Mouse (Mus musculus) embryonic stem cell, embryonic (primary cell): ENCODE results near the gene Gm34653.

Experiments used
- CTCF ChIA-PET, 4 experiments: fragments of 300-600 bp in 2 of 4; fragments of 350-600 bp in 2 of 4; sonication (Branson Sonifier 250); formaldehyde crosslinking; loops; one replicate each; lab custom pipeline; 2022; ENCODE audit warnings: inconsistent platforms in 2 of 4; lab: Charles Lee
- POLR2A ChIA-PET, 4 experiments: fragments of 300-600 bp in 2 of 4; fragments of 350-600 bp in 2 of 4; sonication (Branson Sonifier 250); formaldehyde crosslinking; loops; one replicate each; lab custom pipeline; 2022; ENCODE audit warnings: antibody characterized with exemption in 4 of 4, inconsistent platforms in 1 of 4; lab: Charles Lee

Gm34653 gene

GRCm38 (mm10) chr2:34840143-34840542 lies 7.3 kb downstream of the Gm34653 start:
- CTCF ChIA-PET, result interaction anchor here (0.6 to 1.6 kb wide), 8 partner anchors 11 to 896 kb away, joined by 3 to 8 read pairs (median 3); partner anchors contain the start of genes Fbxw2 (in 1 of the 4) and Traf1 (in 1 of the 4)
- POLR2A ChIA-PET, result interaction anchor here in 3 of 4 experiments (0.9 to 1.6 kb wide), 6 partner anchors 41 to 292 kb away, joined by 3 to 8 read pairs (median 4); partner anchors contain the start of genes Cntrl (in 2 of the 3), Hspa5 (in 1 of the 3) and Rabepk (in 1 of the 3)

GRCm38 (mm10) chr2:34841706-34842105 lies 8.9 kb downstream of the Gm34653 start:
- POLR2A ChIA-PET, result interaction anchor here in 3 of 4 experiments (0.7 to 2.3 kb wide), 8 partner anchors 14 to 87 kb away, joined by 3 to 7 read pairs (median 4); partner anchors contain the start of gene Hspa5 (in 2 of the 3)
- CTCF ChIA-PET, result interaction anchor here in 3 of 4 experiments (0.6 to 1.6 kb wide), 7 partner anchors 13 to 267 kb away, joined by 3 to 6 read pairs (median 3); partner anchors contain the start of gene Cntrl (in 1 of the 3)

GRCm38 (mm10) chr2:34843211-34843939 lies 10.6 kb downstream of the Gm34653 start:
- POLR2A ChIA-PET, result interaction anchor here (0.6 to 3.5 kb wide), 17 partner anchors 8 to 265 kb away, joined by 3 to 18 read pairs (median 4); partner anchors contain the start of genes Hspa5 (in 3 of the 4), Cntrl (in 1 of the 4) and Fbxw2 (in 1 of the 4)
- CTCF ChIA-PET, result interaction anchor here in 2 of 4 experiments (0.6 to 1.3 kb wide), 3 partner anchors 12 to 38 kb away, joined by 3 to 4 read pairs (median 4); no protein-coding TSS in a partner anchor

GRCm38 (mm10) chr2:34847702-34848101 lies 14.9 kb downstream of the Gm34653 start:
- POLR2A ChIA-PET, result interaction anchor here in 2 of 4 experiments (1.2 to 2.4 kb wide), 4 partner anchors 8 to 76 kb away, joined by 3 to 10 read pairs (median 5); partner anchors contain the start of gene Hspa5 (in 1 of the 2)
- CTCF ChIA-PET, result interaction anchor here in 1 of 4 experiments (0.6 to 1.7 kb wide), 2 partner anchors 12 to 64 kb away, joined by 3 read pairs; no protein-coding TSS in a partner anchor

- ChIA-PET CTCF (interaction anchor here (0.5 to 2.2 kb wide), 14 partner anchors 12 to 542 kb away, joined by 3 to 8 read pairs (median 4); partner anchors contain the start of gene Fbxw2 (in 1 of the 4)), POLR2A (interaction anchor here in 3 of 4 experiments (0.8 to 3.4 kb wide), 17 partner anchors 8 to 84 kb away, joined by 3 to 23 read pairs (median 4); partner anchors contain the start of genes Cutal (in 1 of the 3), Hspa5 (in 1 of the 3) and Psmd5 (in 1 of the 3))
Observed at GRCm38 (mm10) chr2:34855265-34855664, 22.5 kb downstream of the Gm34653 start.

- POLR2A ChIA-PET, result interaction anchor here in 1 of 4 experiments (1.3 to 3.4 kb wide), 2 partner anchors 8 to 13 kb away, joined by 5 to 23 read pairs; no protein-coding TSS in a partner anchor
Observed at GRCm38 (mm10) chr2:34857728-34858127, 24.9 kb downstream of the Gm34653 start.

GRCm38 (mm10) chr2:34869680-34870079 lies 36.9 kb downstream of the Gm34653 start:
- ChIA-PET POLR2A (interaction anchor here in 3 of 4 experiments (0.6 to 5.0 kb wide), 35 partner anchors 9 to 1379 kb away, joined by 3 to 40 read pairs (median 6); partner anchors contain the start of genes Fbxw2 (in 2 of the 3), Rabepk (in 2 of the 3), AI182371 (in 1 of the 3) and Cntrl (in 1 of the 3)), CTCF (interaction anchor here in 2 of 4 experiments (0.6 to 2.2 kb wide), 2 partner anchors 21 to 28 kb away, joined by 4 to 5 read pairs; no protein-coding TSS in a partner anchor)

More at GRCm38 (mm10) chr2:34857728-34858127, 24.9 kb downstream of the Gm34653 start:
- CTCF ChIA-PET, result no interaction called here

- ChIA-PET CTCF (interaction anchor here in 2 of 4 experiments (0.6 to 2.2 kb wide), 3 partner anchors 27 to 503 kb away, joined by 3 to 5 read pairs (median 3); no protein-coding TSS in a partner anchor), POLR2A (interaction anchor here (0.5 to 5.0 kb wide), 77 partner anchors 8 to 1380 kb away, joined by 3 to 40 read pairs (median 4); partner anchors contain the start of genes Fbxw2 (in 3 of the 4), Cntrl (in 2 of the 4), Gm34653 (in 2 of the 4) and Hspa5 (in 2 of the 4))
Observed at GRCm38 (mm10) chr2:34870520-34871474, 38.0 kb downstream of the Gm34653 start.

GRCm38 (mm10) chr2:34874271-34874670 lies 41.5 kb downstream of the Gm34653 start, which contains the start of gene Cutal:
TSS of gene Cutal (plus strand) at chr2:34874396.
- CTCF ChIA-PET, result interaction anchor here in 1 of 4 experiments (0.7 kb wide), 1 partner anchor 23 kb away, joined by 4 read pairs; no protein-coding TSS in a partner anchor
- POLR2A ChIA-PET, result interaction anchor here in 3 of 4 experiments (0.5 to 2.2 kb wide), 11 partner anchors 10 to 1292 kb away, joined by 3 to 7 read pairs (median 3); partner anchors contain the start of gene Rabepk (in 1 of the 3)

GRCm38 (mm10) chr2:34874816-34875345 lies 42.1 kb downstream of the Gm34653 start, which contains the start of gene Psmd5:
TSS of gene Psmd5 (minus strand) at chr2:34874968.
- ChIA-PET POLR2A (interaction anchor here in 3 of 4 experiments (0.5 to 2.2 kb wide), 12 partner anchors 9 to 1293 kb away, joined by 3 to 7 read pairs (median 3); partner anchors contain the start of gene Rabepk (in 1 of the 3)), CTCF (interaction anchor here in 2 of 4 experiments (0.5 to 0.7 kb wide), 3 partner anchors 10 to 248 kb away, joined by 3 to 4 read pairs (median 4); no protein-coding TSS in a partner anchor)

- ChIA-PET CTCF (interaction anchor here in 2 of 4 experiments (0.8 to 1.5 kb wide), 2 partner anchors 18 to 20 kb away, joined by 3 to 4 read pairs; no protein-coding TSS in a partner anchor), POLR2A (interaction anchor here in 2 of 4 experiments (1.2 to 4.7 kb wide), 4 partner anchors 9 to 35 kb away, joined by 3 to 37 read pairs (median 9); no protein-coding TSS in a partner anchor)
Observed at GRCm38 (mm10) chr2:34880054-34880453, 47.2 kb downstream of the Gm34653 start.

GRCm38 (mm10) chr2:34882757-34883156 lies 50.0 kb downstream of the Gm34653 start:
- CTCF ChIA-PET, result no interaction called here
- POLR2A ChIA-PET, result interaction anchor here in 3 of 4 experiments (0.7 to 4.7 kb wide), 4 partner anchors 11 to 90 kb away, joined by 3 to 37 read pairs (median 4); no protein-coding TSS in a partner anchor

GRCm38 (mm10) chr2:34883190-34883589 lies 50.4 kb downstream of the Gm34653 start:
- POLR2A ChIA-PET, result interaction anchor here in 2 of 4 experiments (1.0 to 1.6 kb wide), 3 partner anchors 9 to 89 kb away, joined by 3 to 8 read pairs (median 3); partner anchors contain the start of genes Cutal (in 1 of the 2) and Psmd5 (in 1 of the 2)
- CTCF ChIA-PET, result no interaction called here

- CTCF ChIA-PET, result interaction anchor here (0.6 to 2.3 kb wide), 5 partner anchors 13 to 59 kb away, joined by 3 to 10 read pairs (median 4); no protein-coding TSS in a partner anchor
- POLR2A ChIA-PET, result interaction anchor here in 2 of 4 experiments (1.0 to 1.6 kb wide), 3 partner anchors 10 to 21 kb away, joined by 3 to 8 read pairs (median 4); partner anchors contain the start of genes Cutal (in 1 of the 2) and Psmd5 (in 1 of the 2)
Observed at GRCm38 (mm10) chr2:34884186-34884585, 51.4 kb downstream of the Gm34653 start.
